Mouse (Mus musculus) midbrain, postnatal 0 days (tissue): Measurements from ENCODE around the gene Hint1. TPM values are rescaled to one million over a fixed set of nuclear protein-coding genes. Genes with fewer than 3 reads are reported as not detected.

Source experiments
- ATAC-seq: fragments of 200-750 bp; cut with Nextera tagmentation; 2 replicates; pipeline ENCODE4 v1.8.0; 2017; ENCODE audit warnings: moderate number of reproducible peaks, mild to moderate bottlenecking, moderate TSS enrichment, moderate library complexity; ENCODE audit not compliant: low FRiP score
- DNase-seq: peaks from one replicate; pipeline ENCODE4 v3.0.0-alpha.2; 2015; ENCODE audit warnings: low spot score
- H3K27ac ChIP-seq: fragments of 300-500 bp; sonication (generic); 2 replicates; pipeline ENCODE4 v1.5.1; 2014; ENCODE audit warnings: low read depth, mild to moderate bottlenecking, low read length, mixed read lengths
- H3K27me3 ChIP-seq: fragments of 300-500 bp; sonication (generic); 2 replicates; pipeline ENCODE4 v1.6.1; 2014; ENCODE audit warnings: low read length, control low read depth, mixed read lengths; ENCODE audit not compliant: insufficient read depth
- H3K36me3 ChIP-seq: fragments of 300-500 bp; sonication (generic); 2 replicates; pipeline ENCODE4 v1.6.1; 2014; ENCODE audit warnings: low read length, control low read depth, mixed read lengths; ENCODE audit not compliant: insufficient read depth
- H3K4me1 ChIP-seq: fragments of 300-500 bp; sonication (generic); 2 replicates; pipeline ENCODE4 v1.6.1; 2014; ENCODE audit warnings: mild to moderate bottlenecking, control low read depth, antibody characterized with exemption, low read length, mixed read lengths; ENCODE audit not compliant: insufficient read depth
- H3K4me2 ChIP-seq: fragments of 300-500 bp; sonication (generic); 2 replicates; pipeline ENCODE4 v1.6.1; 2014; ENCODE audit warnings: low read depth, mild to moderate bottlenecking, low read length, mixed read lengths; ENCODE audit not compliant: poor library complexity, severe bottlenecking
- H3K4me3 ChIP-seq: fragments of 300-500 bp; sonication (generic); 2 replicates; pipeline ENCODE4 v1.5.1; 2014; ENCODE audit warnings: low read depth, mild to moderate bottlenecking, low read length, moderate library complexity
- H3K9ac ChIP-seq: fragments of 300-500 bp; sonication (generic); replicated peaks from 2 replicates; pipeline ENCODE4 v1.6.1; 2014; ENCODE audit warnings: mild to moderate bottlenecking, low read length, moderate library complexity, mixed read lengths; ENCODE audit not compliant: poor library complexity, severe bottlenecking
- H3K9me3 ChIP-seq: fragments of 300-500 bp; sonication (generic); 2 replicates; pipeline ENCODE4 v1.6.1; 2016; ENCODE audit warnings: low read length, control low read depth
- CTCF ChIP-seq: IDR thresholded peaks from 2 replicates; pipeline ENCODE4 v1.5.1; 2016; ENCODE audit warnings: antibody characterized with exemption, mild to moderate bottlenecking
- WGBS: fragments of 180-500 bp; shearing (Covaris S2); extraction: QIAGEN DNeasy Blood & Tissue Kit; methylation state at CpG from one replicate; pipeline ENCODE4 v1.1.7; 2014; 5-methylcytosine and 5-hydroxymethylcytosine counted together
- polyA plus RNA-seq: library from polyadenylated mRNA; unstranded; fragments of >200 nt; fragmentation: Nextera tagmentation; extraction: Ambion mirVana; gene quantifications from 2 replicates; pipeline ENCODE4 v1.2.1, GENCODE M21; 2015
- total RNA-seq: library from RNA; depleted of rRNA; stranded (reverse); fragments of >200 nt; gene quantifications from 2 replicates; pipeline ENCODE4 v1.2.3, GENCODE M21; 2014

Hint1 gene
- total and polyA plus RNA-seq, 2 experiments from 2014 or later = 475 to 1,130 TPM

- Histone ChIP-seq H3K4me1 (no peaks in the 10 kb centered on the region), H3K9me3 (no peaks in the 10 kb centered on the region), H3K4me3 (peak overlapping the region; percentile 48), H3K9ac (peak overlapping the region; percentile 71), H3K36me3 (no peaks in the 10 kb centered on the region), H3K4me2 (peak overlapping the region; percentile 69), H3K27me3 (no peaks in the 10 kb centered on the region), H3K27ac (peak overlapping the region; percentile 85)
- TF ChIP-seq CTCF = peak; percentile 72
- DNase-seq (peak; percentile 74), ATAC-seq (no peak)
- WGBS = 24% methylated on average over 11 of the region's 11 CpGs
Measured at GRCm38 (mm10) chr11:54859322-54860165, 6.6 kb upstream of the Hint1 start.

GRCm38 (mm10) chr11:54860256-54861038, 5.7 kb upstream of the Hint1 start, which contains the start of gene Lyrm7:
TSS of gene Lyrm7 (minus strand) at chr11:54860916.
- Histone ChIP-seq H3K4me1 (0 out of 2 replicates have a peak, but pooled peaks cover under 1% of the 10 kb centered on the region), H3K36me3 (no peaks in the 10 kb centered on the region), H3K9ac (peak within 1 kb of the TSS; percentile 71), H3K27me3 (no peaks in the 10 kb centered on the region), H3K4me3 (peak within 1 kb of the TSS; percentile 48), H3K9me3 (no peaks in the 10 kb centered on the region), H3K4me2 (peak within 1 kb of the TSS; percentile 69), H3K27ac (peak within 1 kb of the TSS; percentile 85)
- ATAC-seq (peak; percentile 97), DNase-seq (peak; percentile 99)
- TF ChIP-seq CTCF = peak; percentile 58
- under 1% methylated on average over 42 of the region's 42 CpGs for WGBS

- no peak overlapping the region for H3K4me2 ChIP-seq
Measured at GRCm38 (mm10) chr11:54861471-54862420, 4.4 kb upstream of the Hint1 start.

GRCm38 (mm10) chr11:54862621-54863520, 3.3 kb upstream of the Hint1 start:
- Histone ChIP-seq H3K4me3 (no peak overlapping the region), H3K4me1 (0 out of 2 replicates have a peak, but pooled peaks cover 5% of the 10 kb centered on the region), H3K27ac (no peak overlapping the region), H3K27me3 (no peaks in the 10 kb centered on the region), H3K36me3 (no peaks in the 10 kb centered on the region), H3K9me3 (no peaks in the 10 kb centered on the region), H3K4me2 (no peak overlapping the region), H3K9ac (no peak overlapping the region)
- TF ChIP-seq CTCF = peak; percentile 88
- WGBS = 42% methylated on average over 10 of the region's 10 CpGs
- no peak for ATAC-seq
- DNase-seq = peak; percentile 82

More at GRCm38 (mm10) chr11:54861471-54862420, 4.4 kb upstream of the Hint1 start:
- WGBS = 91% methylated on average over 5 of the region's 5 CpGs
- ATAC-seq (no peak), DNase-seq (no peak)
- Histone ChIP-seq H3K27ac (0 out of 2 replicates have a peak overlapping the region, but pooled peaks have one; percentile 85), H3K4me3 (no peak overlapping the region), H3K27me3 (no peaks in the 10 kb centered on the region), H3K36me3 (no peaks in the 10 kb centered on the region), H3K9ac (no peak overlapping the region), H3K4me1 (0 out of 2 replicates have a peak, but pooled peaks cover 3% of the 10 kb centered on the region), H3K9me3 (no peaks in the 10 kb centered on the region)
- no peak for TF ChIP-seq CTCF
